Mouse (Mus musculus) neural tube, embryonic 13.5 days (tissue): ENCODE measurements around the gene Tnik. TPM values are rescaled to one million over a fixed set of nuclear protein-coding genes. Genes with fewer than 3 reads are reported as not detected.

Experiments used
- ATAC-seq: fragments of 200-750 bp; cut with Nextera tagmentation; 2 replicates; pipeline ENCODE4 v1.8.0; 2017; ENCODE audit warnings: low read depth, mild to moderate bottlenecking, moderate TSS enrichment, moderate library complexity
- H3K27ac ChIP-seq: fragments of 300-500 bp; sonication (generic); replicated peaks from 2 replicates; pipeline ENCODE4 v1.5.1; 2015; ENCODE audit warnings: moderate library complexity, mild to moderate bottlenecking, inconsistent platforms
- H3K27me3 ChIP-seq: fragments of 300-500 bp; sonication (generic); 2 replicates; pipeline ENCODE4 v1.6.1; 2015; ENCODE audit warnings: mild to moderate bottlenecking, inconsistent platforms
- H3K36me3 ChIP-seq: fragments of 300-500 bp; sonication (generic); 2 replicates; pipeline ENCODE4 v1.6.1; 2015; ENCODE audit warnings: mild to moderate bottlenecking, inconsistent platforms
- H3K4me1 ChIP-seq: fragments of 300-500 bp; sonication (generic); replicated peaks from 2 replicates; pipeline ENCODE4 v1.6.1; 2015; ENCODE audit warnings: inconsistent platforms
- H3K4me2 ChIP-seq: fragments of 300-500 bp; sonication (generic); 2 replicates; pipeline ENCODE4 v1.6.1; 2015; ENCODE audit warnings: inconsistent platforms, mild to moderate bottlenecking, moderate library complexity
- H3K4me3 ChIP-seq: fragments of 300-500 bp; sonication (generic); 2 replicates; pipeline ENCODE4 v1.5.1; 2015; ENCODE audit warnings: mild to moderate bottlenecking, inconsistent platforms
- H3K9ac ChIP-seq: fragments of 300-500 bp; sonication (generic); 2 replicates; pipeline ENCODE4 v1.6.1; 2015; ENCODE audit warnings: moderate library complexity, mild to moderate bottlenecking, inconsistent platforms
- H3K9me3 ChIP-seq: fragments of 300-500 bp; sonication (generic); 2 replicates; pipeline ENCODE4 v1.6.1; 2016; ENCODE audit warnings: inconsistent platforms
- WGBS: fragments of 180-500 bp; shearing (Covaris S2); methylation state at CpG from one replicate; pipeline ENCODE4 v1.1.7; 2015; 5-methylcytosine and 5-hydroxymethylcytosine counted together
- polyA plus RNA-seq: library from polyadenylated mRNA; unstranded; fragments of >200 nt; fragmentation: Nextera tagmentation; extraction: Ambion mirVana; gene quantifications from 2 replicates; pipeline ENCODE4 v1.2.1, GENCODE M21; 2015

Gene Tnik
- polyA plus RNA-seq, 1 experiment from 2014 or later = 61.2 TPM

DNA sequence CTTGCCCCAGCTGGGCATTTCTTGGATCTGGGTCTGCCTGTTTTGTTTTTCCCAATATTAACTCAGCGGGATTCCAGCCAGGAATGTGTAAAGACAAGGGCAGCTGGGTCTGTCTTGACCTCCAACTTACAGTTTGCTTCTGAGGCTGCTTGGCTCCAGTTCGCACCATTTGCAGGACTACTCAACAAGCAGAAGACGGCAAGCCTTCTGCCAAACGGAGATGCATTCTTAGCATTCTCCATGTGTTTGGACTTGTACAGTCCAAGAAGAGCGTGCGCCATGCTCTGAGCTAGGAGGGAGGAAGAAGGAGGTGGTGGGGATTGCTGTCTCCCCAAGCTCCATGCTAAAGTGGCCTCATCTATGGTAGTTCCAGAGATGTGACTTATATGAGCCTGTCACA, 70.9 kb downstream of the Tnik start:
- H3K4me3 ChIP-seq = no peak overlapping the region
- WGBS = 86% methylated on average over 6 of the region's 6 CpGs
- no peak overlapping the region for H3K27ac ChIP-seq
- H3K4me2 ChIP-seq = no peak overlapping the region
- ATAC-seq = no peak
- peaks cover 11% of the 10 kb centered on the region; the same call in 1 of the 2 replicates for H3K4me1 ChIP-seq
- H3K9ac ChIP-seq = no peak overlapping the region
- H3K36me3 ChIP-seq = no peaks in the 10 kb centered on the region
- no peaks in the 10 kb centered on the region for H3K27me3 ChIP-seq
- H3K9me3 ChIP-seq = no peaks in the 10 kb centered on the region

DNA sequence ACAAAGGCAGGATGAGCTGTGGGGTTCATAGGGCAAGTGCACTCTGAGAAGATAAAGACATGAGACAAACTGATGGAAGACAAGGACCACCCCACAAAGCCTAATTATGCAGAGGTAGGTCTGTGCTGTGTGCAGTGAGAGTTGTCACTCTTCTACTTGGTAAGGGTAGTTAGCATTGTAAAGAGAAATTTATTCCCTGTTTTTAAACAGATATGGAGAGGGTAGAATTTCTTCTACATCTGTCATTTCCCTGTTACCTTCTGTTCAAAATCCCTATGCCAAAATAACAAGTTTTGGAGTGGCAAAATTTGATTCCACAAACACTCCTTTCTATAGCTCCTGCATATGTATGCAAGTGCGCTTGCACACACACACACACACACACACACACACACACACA, 71.5 kb downstream of the Tnik start:
- Histone ChIP-seq H3K9ac (no peak overlapping the region), H3K27ac (no peak overlapping the region), H3K9me3 (no peaks in the 10 kb centered on the region), H3K4me3 (no peak overlapping the region), H3K4me2 (no peak overlapping the region), H3K36me3 (no peaks in the 10 kb centered on the region), H3K4me1 (peaks cover 11% of the 10 kb centered on the region; the same call in 1 of the 2 replicates), H3K27me3 (no peaks in the 10 kb centered on the region)
- WGBS = 88% methylated on average over 1 of the region's 1 CpGs
- ATAC-seq = no peak

GRCm38 (mm10) chr3:28340071-28340470, 77.1 kb downstream of the Tnik start:
- Histone ChIP-seq H3K36me3 (no peaks in the 10 kb centered on the region), H3K27me3 (no peaks in the 10 kb centered on the region), H3K9me3 (no peaks in the 10 kb centered on the region), H3K4me3 (no peak overlapping the region), H3K4me2 (no peak overlapping the region), H3K9ac (no peak overlapping the region), H3K27ac (no peak overlapping the region), H3K4me1 (peaks cover 11% of the 10 kb centered on the region; the same call in 1 of the 2 replicates)
- no peak for ATAC-seq
- WGBS = 74% methylated on average over 8 of the region's 8 CpGs

GRCm38 (mm10) chr3:28343204-28343603, 80.2 kb downstream of the Tnik start:
- Histone ChIP-seq H3K9me3 (no peaks in the 10 kb centered on the region), H3K27ac (no peak overlapping the region), H3K27me3 (no peaks in the 10 kb centered on the region), H3K4me1 (no peaks in the 10 kb centered on the region; the same call in 1 of the 2 replicates), H3K4me3 (no peak overlapping the region), H3K4me2 (no peak overlapping the region), H3K36me3 (no peaks in the 10 kb centered on the region), H3K9ac (no peak overlapping the region)
- ATAC-seq = no peak
- 90% methylated on average over 3 of the region's 3 CpGs for WGBS

DNA sequence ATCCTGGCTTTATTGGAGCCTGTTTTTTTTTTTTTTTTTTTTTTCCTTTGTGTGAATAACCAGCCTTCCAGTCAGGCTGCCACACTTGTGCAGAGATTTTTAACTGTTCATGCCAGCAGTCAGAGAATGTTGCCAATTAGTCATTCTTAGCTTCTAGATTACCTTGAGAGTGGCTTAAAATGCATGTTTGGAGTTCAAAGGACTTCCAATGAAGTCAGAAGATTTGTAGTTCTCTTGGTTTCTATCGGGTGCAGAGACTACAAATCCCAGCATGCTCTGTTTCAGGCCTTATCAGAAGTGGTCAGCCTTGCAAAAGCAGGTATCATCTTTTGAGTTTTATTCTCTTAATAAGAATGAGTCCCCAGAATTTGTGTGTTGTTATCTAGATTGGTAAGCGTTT, 80.6 kb downstream of the Tnik start:
- 80% methylated on average over 2 of the region's 2 CpGs for WGBS
- Histone ChIP-seq H3K4me3 (no peak overlapping the region), H3K4me2 (no peak overlapping the region), H3K4me1 (no peaks in the 10 kb centered on the region; the same call in 1 of the 2 replicates), H3K27me3 (no peaks in the 10 kb centered on the region), H3K9ac (no peak overlapping the region), H3K36me3 (no peaks in the 10 kb centered on the region), H3K9me3 (no peaks in the 10 kb centered on the region), H3K27ac (no peak overlapping the region)
- ATAC-seq = no peak

DNA sequence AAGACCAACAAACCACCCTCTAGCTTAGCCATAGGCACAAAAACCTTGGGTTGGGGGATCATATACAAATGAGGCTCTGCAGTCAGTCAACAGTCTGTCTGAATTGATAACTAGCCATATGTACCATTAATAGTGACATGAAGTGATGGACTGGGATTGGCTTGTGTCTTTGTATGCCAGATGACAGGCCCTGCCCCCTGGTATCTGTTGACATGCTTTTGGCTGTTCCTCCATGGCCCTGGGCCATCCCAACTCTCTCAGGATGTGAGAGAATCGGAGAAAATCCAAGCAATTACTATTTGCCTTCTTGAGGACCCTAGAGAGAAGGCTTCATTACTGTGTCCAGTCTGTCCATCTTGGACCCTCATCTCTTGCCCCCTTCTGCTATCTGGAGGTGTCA, 82.4 kb downstream of the Tnik start:
- Histone ChIP-seq H3K27ac (no peak overlapping the region), H3K4me2 (no peak overlapping the region), H3K27me3 (no peaks in the 10 kb centered on the region), H3K9ac (no peak overlapping the region), H3K4me3 (no peak overlapping the region), H3K9me3 (no peaks in the 10 kb centered on the region), H3K4me1 (peaks cover 2% of the 10 kb centered on the region; the same call in 1 of the 2 replicates), H3K36me3 (no peaks in the 10 kb centered on the region)
- no peak for ATAC-seq
- WGBS = 68% methylated on average over 1 of the region's 1 CpGs

- no peak overlapping the region for H3K4me2 ChIP-seq
- WGBS = 75% methylated on average over 1 of the region's 1 CpGs
- H3K4me3 ChIP-seq = no peak overlapping the region
- H3K27me3 ChIP-seq = no peaks in the 10 kb centered on the region
- ATAC-seq = no peak
- H3K36me3 ChIP-seq = no peaks in the 10 kb centered on the region
- H3K27ac ChIP-seq = no peak overlapping the region
- no peaks in the 10 kb centered on the region for H3K9me3 ChIP-seq
- 0 out of 2 replicates have a peak, but pooled peaks cover 2% of the 10 kb centered on the region for H3K4me1 ChIP-seq
- H3K9ac ChIP-seq = no peak overlapping the region
Observed at GRCm38 (mm10) chr3:28345961-28346360, 82.9 kb downstream of the Tnik start.

DNA sequence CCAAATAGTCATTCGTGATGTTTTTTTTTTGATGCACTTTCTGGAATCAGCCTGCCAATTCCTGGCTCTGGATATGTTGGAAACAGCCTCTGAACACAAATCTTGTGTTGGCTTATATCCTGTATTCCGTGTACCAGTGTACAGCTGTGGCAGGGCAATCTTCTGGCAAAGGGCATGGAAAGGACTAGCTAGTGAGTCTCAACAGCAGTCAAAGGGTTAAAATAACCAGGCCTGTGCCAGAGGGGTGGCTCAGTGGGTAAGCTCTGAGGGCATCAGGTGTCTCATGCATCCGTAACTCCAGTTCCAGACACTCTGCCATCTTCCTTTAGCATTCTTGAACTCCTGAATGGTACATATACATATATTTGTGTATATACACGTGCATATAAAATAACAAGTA, 83.5 kb downstream of the Tnik start:
- no peak for ATAC-seq
- H3K9me3 ChIP-seq = no peaks in the 10 kb centered on the region
- no peaks in the 10 kb centered on the region for H3K36me3 ChIP-seq
- H3K4me2 ChIP-seq = no peak overlapping the region
- H3K27me3 ChIP-seq = no peaks in the 10 kb centered on the region
- no peak overlapping the region for H3K9ac ChIP-seq
- H3K27ac ChIP-seq = no peak overlapping the region
- 0 out of 2 replicates have a peak, but pooled peaks cover 2% of the 10 kb centered on the region for H3K4me1 ChIP-seq
- no peak overlapping the region for H3K4me3 ChIP-seq
- 85% methylated on average over 4 of the region's 4 CpGs for WGBS

DNA sequence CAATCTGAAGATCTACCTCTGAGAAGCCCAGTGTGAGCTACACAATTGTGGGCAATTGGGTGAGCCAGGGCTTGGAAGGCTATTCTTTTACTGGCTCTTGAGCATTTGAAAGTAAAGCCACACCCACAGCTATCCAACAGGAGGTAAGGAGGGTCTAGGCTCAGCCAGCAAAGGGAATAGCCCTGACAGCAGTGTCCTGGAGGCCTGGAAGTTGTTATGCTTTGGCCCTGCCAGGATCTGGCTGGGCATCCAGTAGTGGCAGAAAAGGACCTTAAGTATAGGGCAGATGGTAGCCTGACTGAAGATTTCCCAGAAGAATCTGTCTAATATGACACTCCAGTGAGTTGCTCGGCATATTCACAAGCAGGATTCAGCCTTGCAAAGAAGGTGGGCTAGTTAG, 85.7 kb downstream of the Tnik start:
- Histone ChIP-seq H3K27ac (no peak overlapping the region), H3K4me2 (no peak overlapping the region), H3K9me3 (no peaks in the 10 kb centered on the region), H3K27me3 (no peaks in the 10 kb centered on the region), H3K4me1 (0 out of 2 replicates have a peak, but pooled peaks cover 5% of the 10 kb centered on the region), H3K4me3 (no peak overlapping the region), H3K9ac (no peak overlapping the region), H3K36me3 (no peaks in the 10 kb centered on the region)
- ATAC-seq = no peak
- WGBS = 76% methylated on average over 1 of the region's 1 CpGs

- Histone ChIP-seq H3K4me2 (no peak overlapping the region), H3K4me1 (0 out of 2 replicates have a peak, but pooled peaks cover 5% of the 10 kb centered on the region), H3K27ac (no peak overlapping the region), H3K36me3 (no peaks in the 10 kb centered on the region), H3K9ac (no peak overlapping the region), H3K9me3 (no peaks in the 10 kb centered on the region), H3K27me3 (no peaks in the 10 kb centered on the region), H3K4me3 (no peak overlapping the region)
- WGBS = 81% methylated on average over 10 of the region's 10 CpGs
- no peak for ATAC-seq
Observed at GRCm38 (mm10) chr3:28350147-28350801, 87.3 kb downstream of the Tnik start.

DNA sequence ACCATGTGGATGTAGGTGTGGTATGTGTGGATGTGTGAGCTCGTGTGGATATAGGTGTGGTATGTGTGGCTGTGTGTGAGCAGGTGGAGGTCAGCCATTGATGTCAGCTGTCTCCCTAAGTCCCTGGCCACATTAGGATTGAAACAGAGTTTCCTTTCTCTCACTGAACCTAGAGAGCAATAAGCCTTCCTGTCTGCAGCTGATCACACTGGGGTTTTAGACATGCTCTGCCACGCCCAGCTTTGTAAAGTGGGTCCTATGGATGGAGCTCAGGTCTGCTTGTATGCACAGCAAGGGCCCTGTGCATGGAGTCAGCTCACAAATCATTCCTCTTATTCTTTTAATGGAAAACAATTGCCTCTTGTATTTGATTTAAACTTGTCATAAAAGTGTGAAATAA, 95.4 kb downstream of the Tnik start:
- Histone ChIP-seq H3K4me2 (no peak overlapping the region), H3K9me3 (no peaks in the 10 kb centered on the region), H3K27me3 (no peaks in the 10 kb centered on the region), H3K27ac (no peak overlapping the region), H3K9ac (no peak overlapping the region), H3K36me3 (peaks cover 8% of the 10 kb centered on the region; the same call in 1 of the 2 replicates), H3K4me3 (no peak overlapping the region), H3K4me1 (no peaks in the 10 kb centered on the region)
- no peak for ATAC-seq
- 75% methylated on average over 2 of the region's 2 CpGs for WGBS

GRCm38 (mm10) chr3:28359138-28359537, 96.1 kb downstream of the Tnik start:
- Histone ChIP-seq H3K9me3 (no peaks in the 10 kb centered on the region), H3K4me2 (no peak overlapping the region), H3K27me3 (no peaks in the 10 kb centered on the region), H3K36me3 (peaks cover 8% of the 10 kb centered on the region; the same call in 1 of the 2 replicates), H3K4me1 (no peaks in the 10 kb centered on the region), H3K9ac (no peak overlapping the region), H3K4me3 (no peak overlapping the region), H3K27ac (no peak overlapping the region)
- no peak for ATAC-seq
- WGBS = 72% methylated on average over 6 of the region's 6 CpGs

DNA sequence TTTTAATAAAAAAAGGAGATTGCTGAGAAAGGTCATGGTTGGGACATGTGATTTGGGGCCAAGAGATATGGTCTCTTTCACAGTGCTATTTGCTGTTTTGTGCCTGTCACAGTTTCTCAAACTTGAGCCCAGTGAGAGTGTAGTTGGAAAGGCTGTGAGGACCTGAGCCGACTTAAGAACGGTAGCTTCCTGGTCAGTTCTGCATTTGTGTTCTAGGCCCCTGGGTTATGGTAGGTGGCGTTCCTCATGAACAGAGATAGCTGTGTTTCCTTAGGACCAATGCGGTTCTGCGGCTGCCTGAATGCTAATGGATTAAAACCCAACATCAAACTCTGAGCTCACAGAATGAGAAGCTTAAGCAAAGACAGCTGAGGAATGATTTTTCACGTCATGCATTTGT, 98.0 kb downstream of the Tnik start:
- H3K4me1 ChIP-seq = no peaks in the 10 kb centered on the region
- no peaks in the 10 kb centered on the region for H3K9me3 ChIP-seq
- 91% methylated on average over 6 of the region's 6 CpGs for WGBS
- H3K9ac ChIP-seq = no peak overlapping the region
- ATAC-seq = no peak
- peaks cover 8% of the 10 kb centered on the region; the same call in 1 of the 2 replicates for H3K36me3 ChIP-seq
- no peak overlapping the region for H3K27ac ChIP-seq
- H3K4me2 ChIP-seq = no peak overlapping the region
- H3K27me3 ChIP-seq = no peaks in the 10 kb centered on the region
- H3K4me3 ChIP-seq = no peak overlapping the region
